ENCODE assay signal across 8 mouse cellular contexts in the genomic region with DNA sequence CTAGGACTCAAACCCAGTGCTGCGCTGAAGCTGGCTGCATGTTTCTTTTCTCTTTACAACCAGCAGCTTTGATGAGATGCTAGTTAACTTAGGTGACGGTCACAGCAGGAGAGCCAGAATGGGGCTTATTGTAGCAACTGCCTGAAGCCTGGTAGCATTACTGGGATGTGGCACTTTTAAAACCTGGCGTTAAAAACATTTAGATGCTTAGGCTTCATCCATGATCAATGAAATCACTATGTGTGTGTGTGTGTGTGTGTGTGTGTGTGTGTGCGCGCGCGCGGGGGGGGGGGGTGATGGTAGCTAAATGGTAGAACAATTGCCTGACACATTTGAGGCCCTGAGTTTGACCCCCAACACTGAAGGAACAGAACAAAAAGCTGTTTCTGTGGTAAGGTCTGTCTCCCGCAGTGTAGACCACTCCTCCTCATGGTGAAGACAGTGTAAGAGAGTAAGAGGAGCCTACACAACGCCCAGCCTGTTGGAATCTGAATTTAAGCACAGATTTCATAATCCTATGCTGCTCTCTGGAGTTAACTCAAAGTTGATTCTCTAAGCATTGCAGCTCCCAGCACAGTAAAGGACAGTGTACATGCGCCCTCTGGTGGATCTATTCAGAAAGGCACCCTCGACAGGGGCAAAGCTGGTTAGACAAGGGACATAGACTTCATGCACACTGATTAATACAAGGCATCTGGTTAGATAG. TPM values are rescaled to one million over a fixed set of nuclear protein-coding genes. Genes with fewer than 3 reads are reported as not detected.
A peak's percentile ranks its signal among the peaks of the same experiment; 100 is the strongest.
DNase-seq lines count a peak whose midpoint lies in the region; ATAC-seq and TF ChIP-seq lines count a peak whose summit lies in the region.

No protein-coding gene starts in this region.

- no peak overlapping the region for H3K27ac ChIP-seq in hindbrain, embryonic 12.5 days
- no peak overlapping the region for H3K27ac ChIP-seq in lung, postnatal 0 days (ENCODE audit: low read length)

- no peaks in the 10 kb centered on the region for H3K27me3 ChIP-seq in hindbrain, embryonic 12.5 days
- H3K27me3 ChIP-seq in lung, postnatal 0 days (replicated peaks; ENCODE audit: insufficient read depth, low read length), result no peaks in the 10 kb centered on the region

- no peaks in the 10 kb centered on the region for H3K4me1 ChIP-seq in hindbrain, embryonic 12.5 days
- H3K4me1 ChIP-seq in lung, postnatal 0 days (ENCODE audit: insufficient read depth, low read depth, low read length), result no peaks in the 10 kb centered on the region

- WGBS in hindbrain, embryonic 12.5 days, result 55% methylated on average over 11 of the region's 12 CpGs
- 54% methylated on average over 12 of the region's 12 CpGs for WGBS in lung, postnatal 0 days

- no peaks in the 10 kb centered on the region for H3K9me3 ChIP-seq in hindbrain, embryonic 12.5 days (replicated peaks)
- no peaks in the 10 kb centered on the region for H3K9me3 ChIP-seq in lung, postnatal 0 days (ENCODE audit: low read length)

- H3K36me3 ChIP-seq in hindbrain, embryonic 12.5 days, result no peaks in the 10 kb centered on the region
- H3K36me3 ChIP-seq in lung, postnatal 0 days (ENCODE audit: insufficient read depth, low read length), result no peaks in the 10 kb centered on the region

- no peak overlapping the region for H3K4me3 ChIP-seq in hindbrain, embryonic 12.5 days
- H3K4me3 ChIP-seq in lung, postnatal 0 days (ENCODE audit: low read depth, low read length), result no peak overlapping the region

- peak; percentile 99 for TF ChIP-seq CTCF in lung, postnatal 0 days (IDR thresholded peaks at IDR 0.05)

- H3K9ac ChIP-seq in hindbrain, embryonic 12.5 days, result no peak overlapping the region
- H3K9ac ChIP-seq in lung, postnatal 0 days (replicated peaks; ENCODE audit: low read depth), result no peak overlapping the region

- peak; percentile 80 for ATAC-seq in hindbrain, embryonic 12.5 days (ENCODE audit: low FRiP score)
- peak; percentile 92 for ATAC-seq in lung, postnatal 0 days

- no peak overlapping the region for H3K4me2 ChIP-seq in hindbrain, embryonic 12.5 days (replicated peaks)
- H3K4me2 ChIP-seq in lung, postnatal 0 days (replicated peaks; ENCODE audit: low read depth, low read length), result no peak overlapping the region

- peak; percentile 92 for DNase-seq in NIH3T3 (ENCODE audit: low read depth)
- DNase-seq in cerebellum, postnatal 10 days, result peak; percentile 92 to 95
- DNase-seq in frontal cortex, postnatal 10 days (ENCODE audit: low spot score in 2 of 2), result peak; percentile 75 to 89
- peak; percentile 97 to 98 for DNase-seq in layer of hippocampus, postnatal 10 days (ENCODE audit: low spot score in 2 of 2)
- DNase-seq in lung, postnatal 0 days (ENCODE audit: low spot score), result peak; percentile 95
- peak; percentile 69 for DNase-seq in retina, adult 2 months (ENCODE audit: low read depth, low spot score)
- peak; percentile 82 for DNase-seq in thymus, postnatal 25 days

- no peak for TF ChIP-seq EP300 in lung, postnatal 0 days (IDR thresholded peaks at IDR 0.05)

RNA-seq across cellular contexts. Expression of a gene that starts 41.8 kb away (rescaled TPM):
- polyA plus RNA-seq in hindbrain, embryonic 12.5 days (2016; fragmentation: Nextera tagmentation; extraction: Ambion mirVana), result 0.17 and 0.39 TPM in 2 replicates
- total RNA-seq in layer of hippocampus, postnatal 10 days (2021), result under 1 TPM in 1 of 2 experiments, not detected in 1; 0.23 TPM
- polyA plus RNA-seq in lung, postnatal 0 days (2015; fragmentation: Nextera tagmentation; extraction: Ambion mirVana), result 9.1 and 9.8 TPM in 2 replicates

RNA-seq across cellular contexts. Expression of a gene that starts 53.5 kb away (rescaled TPM):
- 2.2 and 2.4 TPM in 2 replicates for polyA plus RNA-seq in hindbrain, embryonic 12.5 days (2016; fragmentation: Nextera tagmentation; extraction: Ambion mirVana)
- total RNA-seq in layer of hippocampus, postnatal 10 days (2021), result under 1 TPM; 0.11 to 0.34 TPM
- 6.1 and 7.8 TPM in 2 replicates for polyA plus RNA-seq in lung, postnatal 0 days (2015; fragmentation: Nextera tagmentation; extraction: Ambion mirVana)

RNA-seq across cellular contexts. Expression of a gene that starts 53.9 kb away (rescaled TPM):
- 18.2 and 18.4 TPM in 2 replicates for polyA plus RNA-seq in hindbrain, embryonic 12.5 days (2016; fragmentation: Nextera tagmentation; extraction: Ambion mirVana)
- total RNA-seq in layer of hippocampus, postnatal 10 days (2021), result 10 to 100 TPM; 16.3 to 20.0 TPM
- polyA plus RNA-seq in lung, postnatal 0 days (2015; fragmentation: Nextera tagmentation; extraction: Ambion mirVana), result 12.9 and 14.3 TPM in 2 replicates
